Mouse (Mus musculus) layer of hippocampus, adult 8-10 months (tissue): ENCODE measurements at regions not wholly inside any gene's neighbourhood (a gene's known extent, or its start where the extent isn't known, plus 50 kb on each side); places are given as distances from the start of the nearest gene placed in this dataset.

Experiments
- DNase-seq, 2 experiments: peaks; one replicate each; pipeline ENCODE4 v3.0.0; 2022; ENCODE audit warnings: low spot score in 2 of 2

- no peak for DNase-seq
Measured at GRCm38 (mm10) chr2:106318695-106319266, 315.4 kb upstream of the Dnajc24 start.

- no peak for DNase-seq
Measured at GRCm38 (mm10) chr2:106346781-106347180, 343.4 kb upstream of the Dnajc24 start.

GRCm38 (mm10) chr2:106347249-106347648, 343.9 kb upstream of the Dnajc24 start:
- DNase-seq, result no peak

GRCm38 (mm10) chr2:106355565-106355964, 337.5 kb upstream of the Mpped2 start:
- DNase-seq, result no peak

GRCm38 (mm10) chr2:106355984-106356547, 337.0 kb upstream of the Mpped2 start:
- peak; percentile 46 to 75 for DNase-seq

GRCm38 (mm10) chr2:106368641-106369040, 324.4 kb upstream of the Mpped2 start:
- no peak for DNase-seq

- no peak for DNase-seq
Measured at GRCm38 (mm10) chr2:106383415-106384285, 309.4 kb upstream of the Mpped2 start.

- DNase-seq, result no peak
Measured at GRCm38 (mm10) chr2:106384286-106384595, 308.8 kb upstream of the Mpped2 start.

- peak in 1 of 2 experiments; percentile 21 for DNase-seq
Measured at GRCm38 (mm10) chr2:106384842-106385241, 308.2 kb upstream of the Mpped2 start.

- no peak for DNase-seq
Measured at GRCm38 (mm10) chr2:106412158-106412557, 280.9 kb upstream of the Mpped2 start.

GRCm38 (mm10) chr2:106415474-106416019, 277.5 kb upstream of the Mpped2 start:
- DNase-seq, result no peak

GRCm38 (mm10) chr2:106418181-106418580, 274.9 kb upstream of the Mpped2 start:
- DNase-seq, result no peak

- DNase-seq, result no peak
Measured at GRCm38 (mm10) chr2:106424974-106425373, 268.1 kb upstream of the Mpped2 start.

- DNase-seq, result no peak
Measured at GRCm38 (mm10) chr2:106425451-106425881, 267.6 kb upstream of the Mpped2 start.

- no peak for DNase-seq
Measured at GRCm38 (mm10) chr2:106426010-106426409, 267.1 kb upstream of the Mpped2 start.

GRCm38 (mm10) chr2:106427237-106427636, 265.8 kb upstream of the Mpped2 start:
- DNase-seq, result no peak

GRCm38 (mm10) chr2:106428909-106429308, 264.2 kb upstream of the Mpped2 start:
- DNase-seq, result no peak

GRCm38 (mm10) chr2:106431141-106431540, 261.9 kb upstream of the Mpped2 start:
- DNase-seq, result peak; percentile 46 to 84

GRCm38 (mm10) chr2:106431637-106432199, 261.4 kb upstream of the Mpped2 start:
- DNase-seq, result no peak

GRCm38 (mm10) chr2:106436136-106436535, 256.9 kb upstream of the Mpped2 start:
- no peak for DNase-seq

GRCm38 (mm10) chr2:106454310-106454974, 238.6 kb upstream of the Mpped2 start:
- peak; percentile 9 to 16 for DNase-seq
